Mouse (Mus musculus): ENCODE data around the gene Zc3h6. TPM values are rescaled to one million over a fixed set of nuclear protein-coding genes. Genes with fewer than 3 reads are reported as not detected.
"Not testable (repeated sequence)": the region's sequence is repeated elsewhere in the genome, so short reads cannot be mapped to it uniquely, and the experiment has no call there.

Gene Zc3h6
- polyA plus RNA-seq, 1 experiment from 2014 or later, result 2.2 TPM

- Histone ChIP-seq H3K9ac (peak within 1 kb of the TSS; percentile 100), H3K4me2 (peak within 1 kb of the TSS; percentile 61), H3K36me3 (no peaks in the 10 kb centered on the region), H3K27ac (peak within 1 kb of the TSS; percentile 100), H3K27me3 (replicated peaks) (no peaks in the 10 kb centered on the region), H3K4me1 (peaks cover 4% of the 10 kb centered on the region; the same call in 1 of the 2 replicates), H3K9me3 (no peaks in the 10 kb centered on the region), H3K4me3 (replicated peaks) (peak within 1 kb of the TSS; percentile 89)
- WGBS, result under 1% methylated on average over 64 of the region's 80 CpGs
- peak; percentile 86 for ATAC-seq (ENCODE audit: insufficient read depth, low FRiP score, low read depth)
Observed at GRCm38 (mm10) chr2:128967661-128968441, 649 bp downstream of the Zc3h6 start, which contains the start of gene Gm10762. Gm10762 (minus strand) TSS chr2:128967725.

GRCm38 (mm10) chr2:128968475-128969083 is 1.4 kb downstream of the Zc3h6 start:
- no peak for ATAC-seq (ENCODE audit: insufficient read depth, low FRiP score, low read depth)
- peak overlapping the region; percentile 89 for H3K4me3 ChIP-seq (replicated peaks)
- H3K27ac ChIP-seq, result peak overlapping the region; percentile 100
- peaks cover 4% of the 10 kb centered on the region; the same call in 1 of the 2 replicates for H3K4me1 ChIP-seq
- H3K27me3 ChIP-seq (replicated peaks), result no peaks in the 10 kb centered on the region
- no peaks in the 10 kb centered on the region for H3K36me3 ChIP-seq
- no peak overlapping the region; the same call in 1 of the 2 replicates for H3K9ac ChIP-seq
- peak overlapping the region; percentile 61 for H3K4me2 ChIP-seq
- H3K9me3 ChIP-seq, result no peaks in the 10 kb centered on the region

- Histone ChIP-seq H3K27me3 (replicated peaks) (no peaks in the 10 kb centered on the region), H3K4me2 (no peak overlapping the region), H3K27ac (no peak overlapping the region), H3K4me3 (replicated peaks) (no peak overlapping the region), H3K9me3 (no peaks in the 10 kb centered on the region), H3K36me3 (no peaks in the 10 kb centered on the region), H3K4me1 (no peaks in the 10 kb centered on the region), H3K9ac (no peak overlapping the region)
- no peak for ATAC-seq (ENCODE audit: insufficient read depth, low FRiP score, low read depth)
Observed at GRCm38 (mm10) chr2:128972301-128972700, 5.1 kb downstream of the Zc3h6 start.

GRCm38 (mm10) chr2:128975572-128975971 is 8.4 kb downstream of the Zc3h6 start:
- H3K9ac ChIP-seq, result no peak overlapping the region
- H3K36me3 ChIP-seq, result no peaks in the 10 kb centered on the region
- WGBS, result 54% methylated on average over 4 of the region's 4 CpGs
- H3K4me1 ChIP-seq, result no peaks in the 10 kb centered on the region
- no peak overlapping the region for H3K27ac ChIP-seq
- ATAC-seq (ENCODE audit: insufficient read depth, low FRiP score, low read depth), result no peak
- no peaks in the 10 kb centered on the region for H3K9me3 ChIP-seq
- H3K4me2 ChIP-seq, result no peak overlapping the region
- no peak overlapping the region for H3K4me3 ChIP-seq (replicated peaks)
- H3K27me3 ChIP-seq (replicated peaks), result no peaks in the 10 kb centered on the region

- H3K27me3 ChIP-seq (replicated peaks), result no peaks in the 10 kb centered on the region
- no peak overlapping the region for H3K9ac ChIP-seq
- H3K4me3 ChIP-seq (replicated peaks), result no peak overlapping the region
- no peaks in the 10 kb centered on the region for H3K9me3 ChIP-seq
- H3K27ac ChIP-seq, result no peak overlapping the region
- 72% methylated on average over 3 of the region's 3 CpGs for WGBS
- H3K4me1 ChIP-seq, result no peaks in the 10 kb centered on the region
- no peak for ATAC-seq (ENCODE audit: insufficient read depth, low FRiP score, low read depth)
- H3K4me2 ChIP-seq, result no peak overlapping the region
- no peaks in the 10 kb centered on the region for H3K36me3 ChIP-seq
Observed at GRCm38 (mm10) chr2:128984746-128985145, 17.5 kb downstream of the Zc3h6 start.

GRCm38 (mm10) chr2:129004872-129005271 is 37.7 kb downstream of the Zc3h6 start:
- Histone ChIP-seq H3K27ac (no peak overlapping the region), H3K36me3 (no peaks in the 10 kb centered on the region), H3K4me2 (no peak overlapping the region), H3K9me3 (no peaks in the 10 kb centered on the region), H3K4me3 (replicated peaks) (no peak overlapping the region), H3K4me1 (no peaks in the 10 kb centered on the region), H3K9ac (no peak overlapping the region), H3K27me3 (replicated peaks) (no peaks in the 10 kb centered on the region)
- ATAC-seq (ENCODE audit: insufficient read depth, low FRiP score, low read depth), result no peak

GRCm38 (mm10) chr2:129006194-129006749 is 39.1 kb downstream of the Zc3h6 start:
- Histone ChIP-seq H3K27ac (no peak overlapping the region), H3K9ac (no peak overlapping the region), H3K9me3 (no peaks in the 10 kb centered on the region), H3K36me3 (no peaks in the 10 kb centered on the region), H3K4me1 (no peaks in the 10 kb centered on the region), H3K4me3 (replicated peaks) (no peak overlapping the region), H3K4me2 (no peak overlapping the region), H3K27me3 (replicated peaks) (no peaks in the 10 kb centered on the region)
- 72% methylated on average over 4 of the region's 4 CpGs for WGBS
- no peak for ATAC-seq (ENCODE audit: insufficient read depth, low FRiP score, low read depth)

- H3K4me2 ChIP-seq; H3K4me1 ChIP-seq; H3K9me3 ChIP-seq; H3K27me3 ChIP-seq (replicated peaks); ATAC-seq (ENCODE audit: insufficient read depth, low FRiP score, low read depth); H3K27ac ChIP-seq; H3K9ac ChIP-seq; H3K4me3 ChIP-seq (replicated peaks); H3K36me3 ChIP-seq: not testable (repeated sequence)
- 78% methylated on average over 2 of the region's 2 CpGs for WGBS
Observed at GRCm38 (mm10) chr2:129008867-129009266, 41.7 kb downstream of the Zc3h6 start.

GRCm38 (mm10) chr2:129020106-129020505 is 52.9 kb downstream of the Zc3h6 start:
- Histone ChIP-seq H3K4me3 (replicated peaks) (no peak overlapping the region), H3K27ac (no peak overlapping the region), H3K9me3 (no peaks in the 10 kb centered on the region), H3K4me2 (no peak overlapping the region), H3K36me3 (no peaks in the 10 kb centered on the region), H3K27me3 (replicated peaks) (no peaks in the 10 kb centered on the region), H3K9ac (no peak overlapping the region), H3K4me1 (no peaks in the 10 kb centered on the region)
- 44% methylated on average over 2 of the region's 2 CpGs for WGBS
- ATAC-seq (ENCODE audit: insufficient read depth, low FRiP score, low read depth), result no peak

GRCm38 (mm10) chr2:129024820-129025219 is 57.6 kb downstream of the Zc3h6 start:
- H3K4me3 ChIP-seq (replicated peaks), result no peak overlapping the region
- no peak for ATAC-seq (ENCODE audit: insufficient read depth, low FRiP score, low read depth)
- H3K4me1 ChIP-seq, result no peaks in the 10 kb centered on the region
- H3K9me3 ChIP-seq, result no peaks in the 10 kb centered on the region
- H3K36me3 ChIP-seq, result no peaks in the 10 kb centered on the region
- no peak overlapping the region for H3K27ac ChIP-seq
- H3K27me3 ChIP-seq (replicated peaks), result no peaks in the 10 kb centered on the region
- 71% methylated on average over 9 of the region's 9 CpGs for WGBS
- no peak overlapping the region for H3K4me2 ChIP-seq
- H3K9ac ChIP-seq, result no peak overlapping the region

- H3K4me2 ChIP-seq, result no peak overlapping the region
- H3K27me3 ChIP-seq (replicated peaks), result peaks cover 33% of the 10 kb centered on the region
- peaks cover 6% of the 10 kb centered on the region for H3K4me1 ChIP-seq
- H3K36me3 ChIP-seq, result no peaks in the 10 kb centered on the region
- WGBS, result 75% methylated on average over 5 of the region's 5 CpGs
- no peak for ATAC-seq (ENCODE audit: insufficient read depth, low FRiP score, low read depth)
- no peak overlapping the region for H3K4me3 ChIP-seq (replicated peaks)
- no peaks in the 10 kb centered on the region for H3K9me3 ChIP-seq
- no peak overlapping the region for H3K9ac ChIP-seq
- no peak overlapping the region for H3K27ac ChIP-seq
Observed at GRCm38 (mm10) chr2:129035381-129035780, 68.2 kb downstream of the Zc3h6 start.

- Histone ChIP-seq H3K27me3 (replicated peaks) (peaks cover 37% of the 10 kb centered on the region), H3K4me1 (peaks cover 6% of the 10 kb centered on the region), H3K36me3 (no peaks in the 10 kb centered on the region), H3K4me3 (replicated peaks) (peak overlapping the region; percentile 40), H3K4me2 (peak overlapping the region; percentile 89), H3K27ac (no peak overlapping the region), H3K9ac (no peak overlapping the region), H3K9me3 (no peaks in the 10 kb centered on the region)
- no peak for ATAC-seq (ENCODE audit: insufficient read depth, low FRiP score, low read depth)
- 30% methylated on average over 15 of the region's 15 CpGs for WGBS
Observed at GRCm38 (mm10) chr2:129038426-129038936, 71.3 kb downstream of the Zc3h6 start.
